16 mouse cellular contexts compared by ENCODE assay signal in the genomic region with DNA sequence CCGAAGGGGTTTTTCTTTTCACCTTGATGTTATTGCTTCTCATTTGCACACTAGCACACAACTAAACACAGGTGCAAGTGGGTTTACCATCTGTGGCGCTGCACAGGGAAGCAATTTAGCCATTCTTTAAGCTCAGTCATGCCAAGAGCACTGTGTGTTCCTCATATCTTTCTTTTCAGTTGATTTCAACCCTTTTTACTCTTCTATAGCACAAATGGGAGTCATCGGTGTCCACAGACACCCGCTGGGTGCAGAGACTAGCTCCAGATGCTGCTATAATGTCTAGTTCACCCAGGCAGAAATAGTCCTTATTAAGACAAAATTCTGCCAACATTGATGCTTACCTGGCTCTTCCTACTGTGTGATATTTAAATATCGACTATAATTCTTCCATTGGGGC.
"Had no signal": no experiment of that assay in that cellular context is flagged by ENCODE, and none has a peak within 500 bp of the region (broad histone marks: within the 10 kb centered on the region; RNA-seq: fewer than 3 reads in every experiment).

No protein-coding gene starts in this region.

- H3K27ac ChIP-seq: kidney, embryonic 15.5 days; limb, embryonic 13.5 days; liver, embryonic 14.5 days; midbrain, embryonic 15.5 days; neural tube, embryonic 12.5 days had no signal

- H3K4me2 ChIP-seq: kidney, embryonic 15.5 days; limb, embryonic 13.5 days; midbrain, embryonic 11.5 days; midbrain, embryonic 15.5 days; neural tube, embryonic 12.5 days had no signal

- H3K36me3 ChIP-seq: kidney, embryonic 15.5 days; limb, embryonic 13.5 days; midbrain, embryonic 15.5 days; neural tube, embryonic 12.5 days had no signal

- H3K9me3 ChIP-seq: kidney, embryonic 15.5 days; limb, embryonic 13.5 days; midbrain, embryonic 15.5 days; neural tube, embryonic 12.5 days had no signal

- H3K4me3 ChIP-seq: kidney, embryonic 15.5 days; limb, embryonic 13.5 days; megakaryocyte, embryonic 14.5 days; midbrain, embryonic 15.5 days; neural tube, embryonic 12.5 days had no signal

- H3K27me3 ChIP-seq: kidney, embryonic 15.5 days; limb, embryonic 13.5 days; megakaryocyte, embryonic 14.5 days; midbrain, embryonic 15.5 days; neural tube, embryonic 12.5 days had no signal

- H3K4me1 ChIP-seq: kidney, embryonic 15.5 days; limb, embryonic 13.5 days; megakaryocyte, embryonic 14.5 days; midbrain, embryonic 15.5 days; neural tube, embryonic 12.5 days had no signal

- ATAC-seq: midbrain, embryonic 15.5 days had no signal

- H3K9ac ChIP-seq: kidney, embryonic 15.5 days; limb, embryonic 13.5 days; liver, embryonic 14.5 days; midbrain, embryonic 15.5 days; neural tube, embryonic 12.5 days had no signal

- DNase-seq: kidney, postnatal 25 days; layer of hippocampus, postnatal 36 days; lung, adult 18-20 months; lung, postnatal 36 days; retina, postnatal 1 day; right cerebral cortex, postnatal 4 days; spleen, adult 18-20 months; thymus, adult 18-20 months; thymus, postnatal 14 days had no signal
